Mouse (Mus musculus): ENCODE measurements around the gene Tmem234.
"Not testable (repeated sequence)": the region's sequence is repeated elsewhere in the genome, so short reads cannot be mapped to it uniquely, and the experiment has no call there.

Tmem234 gene

DNA sequence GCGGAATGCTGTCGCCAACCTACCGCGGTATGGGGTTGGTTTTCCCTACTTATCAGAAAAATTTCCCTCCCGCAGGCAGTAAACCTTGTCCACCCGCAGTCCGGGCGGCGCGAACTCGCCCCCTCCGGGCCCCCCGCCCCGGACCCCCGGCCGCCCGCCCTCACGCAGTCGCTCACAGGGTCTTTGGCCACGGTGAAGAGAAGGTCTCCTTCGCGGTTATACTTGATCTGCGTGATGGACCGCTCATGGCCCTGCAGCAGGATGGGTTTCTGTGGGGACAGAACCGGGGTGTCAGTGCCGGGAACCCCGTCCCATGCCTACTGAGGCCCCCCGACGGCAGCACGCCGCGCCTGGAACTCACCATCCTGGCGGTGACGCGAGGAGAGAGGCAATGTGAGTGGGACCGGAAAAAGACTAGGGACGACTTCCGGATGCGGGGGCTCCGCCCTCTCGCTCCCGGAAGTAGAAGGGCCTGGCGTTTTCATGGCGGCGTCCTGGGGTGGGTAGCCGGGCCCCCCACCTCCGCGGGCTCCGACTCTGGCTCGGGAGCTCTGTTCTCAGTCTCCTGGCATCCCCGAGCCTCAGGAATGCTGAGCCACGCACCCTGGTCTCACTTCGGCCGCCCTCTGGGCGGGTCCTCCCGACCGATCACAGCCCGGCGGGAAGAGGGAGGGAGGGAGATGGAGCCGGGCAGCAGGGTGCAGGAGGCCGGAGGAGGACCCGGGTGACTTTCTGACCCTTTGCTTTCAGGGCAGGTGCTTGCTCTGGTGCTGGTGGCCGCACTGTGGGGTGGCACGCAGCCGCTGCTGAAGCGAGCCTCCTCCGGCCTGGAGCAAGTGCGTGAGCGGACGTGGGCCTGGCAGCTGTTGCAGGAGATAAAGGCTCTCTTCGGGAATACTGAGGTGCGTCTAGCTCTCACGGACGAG is at the start of gene Tmem234, which contains the start of gene Eif3i:
Tmem234 (plus strand) TSS at position 436 of the 926 bp plus-strand sequence.
Eif3i (minus strand) TSS at position 416 of the 926 bp plus-strand sequence.
- DNase-seq (ENCODE audit: low spot score) = peak; percentile 79

DNA sequence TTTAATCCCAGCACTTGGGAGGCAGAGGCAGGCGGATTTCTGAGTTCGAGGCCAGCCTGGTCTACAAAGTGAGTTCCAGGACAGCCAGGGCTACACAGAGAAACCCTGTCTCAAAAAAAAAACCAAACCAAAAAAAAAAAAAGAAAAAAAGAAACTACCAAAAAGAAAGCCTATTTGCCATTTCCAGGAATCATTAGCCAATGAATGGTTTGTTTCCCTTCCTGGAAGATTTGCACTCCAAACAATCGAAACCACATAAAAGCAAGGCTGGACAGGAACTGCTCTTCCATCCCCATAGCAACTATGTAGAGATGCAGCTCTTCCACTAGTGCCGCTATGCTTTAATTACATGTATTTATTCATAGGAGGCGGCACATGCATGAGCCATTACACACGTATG is 46.0 kb upstream of the Tmem234 start:
- DNase-seq (ENCODE audit: low spot score) = not testable (repeated sequence)

DNA sequence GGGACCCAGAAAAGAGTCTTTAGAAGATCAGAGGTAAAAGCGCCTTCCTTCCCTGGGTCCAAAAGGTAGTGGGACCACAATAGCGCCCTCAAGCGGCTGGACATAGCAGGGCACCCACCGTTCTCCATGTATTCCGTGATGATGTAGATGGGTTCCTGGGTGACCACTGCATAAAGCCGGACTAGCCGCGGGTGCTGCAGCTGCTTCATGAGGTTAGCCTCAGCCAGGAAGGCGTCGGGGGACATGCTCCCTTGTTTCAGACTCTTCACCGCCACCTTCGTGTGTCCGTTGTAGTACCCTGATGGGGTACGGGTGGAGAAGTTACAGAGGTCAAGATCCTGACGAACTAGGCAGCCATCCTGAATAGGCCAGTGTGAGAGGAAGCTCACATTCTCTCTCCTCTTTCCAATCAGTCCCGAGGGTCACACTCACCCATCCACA is 45.0 kb upstream of the Tmem234 start:
- DNase-seq (ENCODE audit: low spot score) = peak; percentile 70

DNA sequence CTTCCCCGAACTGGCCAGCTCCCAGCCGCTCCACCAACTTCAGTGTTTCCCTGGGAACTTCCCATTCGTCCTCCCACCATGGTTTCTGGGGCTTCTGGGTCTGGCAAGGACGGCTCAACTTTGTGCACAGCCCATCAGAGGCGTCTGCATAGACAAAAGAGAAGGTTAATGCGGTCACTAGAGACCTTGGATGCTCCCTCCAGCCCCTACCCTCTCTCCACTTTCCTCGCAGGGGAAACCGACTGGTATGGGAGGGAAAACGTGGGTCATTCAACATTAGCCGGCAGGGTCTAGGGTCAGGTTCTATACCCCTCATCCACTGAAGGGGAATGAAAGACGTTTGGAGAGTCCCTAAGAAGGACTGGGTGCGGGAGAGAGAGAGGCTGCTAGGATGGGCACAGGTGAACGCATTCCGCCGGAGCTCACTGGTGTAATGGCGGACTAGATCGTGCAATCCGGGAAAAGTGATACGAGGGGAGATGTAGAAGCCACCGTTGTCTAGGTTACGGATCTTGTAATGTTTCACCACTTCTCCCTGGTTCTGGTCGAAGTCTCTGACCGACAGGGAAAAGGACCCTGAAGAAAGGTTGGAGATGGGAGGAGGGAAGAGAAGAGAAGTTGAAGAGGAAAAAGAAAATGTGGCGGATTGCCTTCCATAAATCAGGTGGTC is 44.5 kb upstream of the Tmem234 start:
- no peak for DNase-seq (ENCODE audit: low spot score)

DNA sequence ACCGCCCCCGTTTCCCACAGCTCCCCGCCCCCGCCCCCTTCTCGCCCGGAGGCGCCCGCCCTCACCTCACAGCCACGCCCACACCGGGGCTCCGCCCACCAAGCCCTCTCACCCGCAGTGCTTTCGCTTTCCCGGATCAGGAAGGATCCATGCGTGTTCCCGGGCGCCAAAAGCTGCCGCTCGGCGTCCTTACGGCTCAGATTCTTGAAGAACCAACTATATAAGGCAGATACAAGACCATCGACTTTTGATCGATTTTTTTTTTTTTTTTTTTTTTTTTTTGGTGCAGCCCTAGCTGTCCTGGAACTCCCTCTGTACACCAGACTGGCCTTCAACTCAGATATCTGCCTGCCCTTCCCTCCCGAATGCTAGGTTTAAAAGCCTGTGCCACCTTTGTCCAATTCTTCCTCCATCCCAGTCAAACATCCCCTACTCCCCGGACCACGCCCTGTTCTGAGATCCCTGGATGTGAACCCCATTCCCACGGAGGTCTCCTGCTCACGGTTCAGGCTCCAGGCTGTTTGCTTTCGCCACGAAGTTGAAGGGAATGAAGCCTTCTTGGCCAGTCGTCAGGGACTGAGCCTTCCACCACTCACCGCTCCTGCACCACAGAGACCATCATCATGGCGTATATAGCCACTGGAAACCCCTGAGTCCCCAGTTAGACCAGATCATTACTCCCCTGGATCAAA is 43.8 kb upstream of the Tmem234 start:
- DNase-seq (ENCODE audit: low spot score) = peak; percentile 87

DNA sequence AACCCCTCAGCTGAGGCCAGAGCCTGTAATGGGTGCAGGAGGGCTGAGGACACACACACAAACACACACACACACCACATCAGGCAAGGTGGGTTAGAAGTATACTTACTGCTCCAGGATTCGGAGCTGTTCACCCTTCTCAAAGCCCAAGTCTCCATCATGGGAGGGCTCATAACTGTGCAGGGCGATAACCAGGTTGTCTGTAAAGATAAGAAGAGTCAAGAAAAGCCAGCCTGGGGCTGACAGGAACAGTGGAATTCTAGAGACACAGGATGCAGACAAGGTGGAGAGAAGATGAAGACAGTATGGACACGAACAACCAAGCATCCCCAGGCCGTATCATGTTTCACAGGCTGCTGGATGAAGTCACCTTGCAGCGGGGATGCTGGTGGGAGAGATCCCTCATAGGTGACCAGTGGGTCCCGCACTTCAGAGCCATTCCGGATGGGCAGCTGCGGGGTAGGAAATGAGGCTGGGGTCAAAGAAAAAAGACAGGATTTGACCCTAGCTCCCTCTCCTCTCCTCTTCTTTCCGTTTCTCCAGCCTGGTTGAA is 43.1 kb upstream of the Tmem234 start:
- DNase-seq (ENCODE audit: low spot score) = peak; percentile 90

DNA sequence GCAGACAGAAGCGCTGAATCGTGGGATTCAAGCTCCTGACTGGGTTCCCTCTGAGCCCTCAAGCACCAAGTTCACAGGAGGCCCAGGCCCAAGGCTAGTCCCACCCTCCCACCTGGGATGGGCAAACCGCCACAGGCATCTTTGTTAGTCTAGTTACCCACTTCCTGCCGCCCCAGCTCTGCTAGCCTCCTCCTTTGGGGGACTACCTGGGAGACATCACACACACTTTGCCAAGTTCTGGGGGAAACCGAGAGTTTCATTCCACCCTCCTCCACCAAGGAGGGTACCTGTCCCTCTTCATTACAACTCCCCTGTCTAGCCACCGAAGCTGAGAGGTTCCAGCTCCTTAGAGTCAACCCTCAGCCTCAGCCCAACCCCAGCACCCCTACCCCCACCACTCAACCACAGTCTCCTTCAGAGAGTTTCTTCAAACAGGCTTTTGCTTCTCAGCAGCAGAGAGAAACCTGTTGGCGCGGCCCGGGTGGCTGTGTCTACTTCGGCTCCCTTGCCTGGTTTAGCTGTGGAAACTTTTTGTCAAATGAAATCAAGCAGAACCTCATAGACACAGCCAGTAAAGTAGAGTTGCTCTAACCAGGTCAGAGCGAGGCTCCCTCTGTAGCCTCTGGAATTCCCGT is 42.0 kb upstream of the Tmem234 start:
- DNase-seq (ENCODE audit: low spot score) = no peak

DNA sequence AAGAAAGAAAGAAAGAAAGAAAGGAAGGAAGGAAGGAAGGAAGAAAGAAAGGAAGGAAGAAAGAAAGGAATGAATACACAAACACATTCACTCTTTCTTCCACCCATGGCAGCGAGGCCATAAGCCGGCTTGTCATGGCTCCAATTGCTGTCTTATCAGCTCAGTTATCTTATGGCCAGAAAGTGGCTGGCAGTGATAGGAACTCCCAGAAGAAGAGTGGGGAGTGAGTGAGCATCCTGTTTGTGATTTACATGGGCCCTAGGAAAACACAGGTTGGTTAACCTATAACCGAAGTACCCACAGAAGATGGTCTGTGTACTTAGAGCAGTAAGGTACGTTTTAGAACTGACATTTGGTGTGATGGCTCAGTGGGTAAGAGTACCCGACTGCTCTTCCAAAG is 39.3 kb upstream of the Tmem234 start:
- DNase-seq (ENCODE audit: low spot score) = no peak

DNA sequence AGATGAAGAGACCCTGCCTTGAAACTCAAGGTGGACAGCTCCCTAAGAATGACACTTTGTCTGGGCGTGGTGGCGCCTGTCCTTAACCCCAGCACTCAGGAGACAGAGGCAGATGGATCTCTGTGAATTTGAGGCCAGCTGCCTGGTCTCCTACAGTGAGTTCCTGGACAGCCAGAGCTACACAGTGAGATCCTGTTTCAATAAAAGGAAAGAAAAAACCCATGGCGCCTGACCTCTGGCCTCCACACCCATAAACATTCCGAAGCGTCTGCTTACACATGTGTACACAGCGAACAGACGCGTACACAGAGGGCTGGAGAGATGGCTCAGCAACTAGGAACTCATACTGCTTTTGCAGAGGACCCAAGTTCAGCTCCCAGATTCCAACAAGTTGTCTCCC is 36.8 kb upstream of the Tmem234 start:
- DNase-seq (ENCODE audit: low spot score) = no peak

DNA sequence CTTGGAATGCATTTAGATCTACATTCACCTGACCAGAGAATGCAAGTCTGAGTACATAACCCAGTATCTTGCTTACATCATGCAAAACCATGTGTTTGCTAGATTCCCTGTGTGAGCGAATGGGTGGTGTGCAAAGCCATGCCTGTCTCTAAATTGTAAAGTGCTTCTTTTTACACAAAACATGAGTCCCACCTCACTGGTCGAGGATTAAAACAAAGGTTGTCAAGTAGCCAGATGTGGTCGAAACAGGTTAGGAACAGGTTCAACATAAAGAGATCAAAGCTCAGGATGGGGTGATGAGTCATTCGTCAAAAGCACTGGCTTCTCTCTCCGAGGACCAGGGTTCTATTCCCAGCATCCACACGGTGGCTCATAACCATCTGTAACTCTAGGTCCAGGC is 35.3 kb upstream of the Tmem234 start:
- DNase-seq (ENCODE audit: low spot score) = no peak

DNA sequence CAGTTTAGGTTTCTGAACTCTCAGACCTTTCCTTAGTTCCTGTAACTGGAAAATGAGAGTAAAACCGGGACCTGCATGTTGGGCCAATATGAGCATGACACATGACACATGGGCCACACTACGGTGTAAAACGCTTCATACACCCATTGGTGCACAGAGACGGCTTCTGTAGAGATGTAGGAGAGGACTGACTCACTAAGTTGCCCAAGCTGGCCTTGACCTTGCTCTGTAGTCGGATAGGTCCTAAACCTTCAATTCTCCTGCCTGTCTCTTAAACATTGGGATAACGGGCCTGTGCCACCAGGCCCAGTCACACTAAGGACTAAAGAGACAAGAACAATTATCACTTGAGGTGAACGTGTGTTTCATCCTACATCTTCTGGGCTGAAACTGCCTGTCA is 32.1 kb upstream of the Tmem234 start:
- no peak for DNase-seq (ENCODE audit: low spot score)

DNA sequence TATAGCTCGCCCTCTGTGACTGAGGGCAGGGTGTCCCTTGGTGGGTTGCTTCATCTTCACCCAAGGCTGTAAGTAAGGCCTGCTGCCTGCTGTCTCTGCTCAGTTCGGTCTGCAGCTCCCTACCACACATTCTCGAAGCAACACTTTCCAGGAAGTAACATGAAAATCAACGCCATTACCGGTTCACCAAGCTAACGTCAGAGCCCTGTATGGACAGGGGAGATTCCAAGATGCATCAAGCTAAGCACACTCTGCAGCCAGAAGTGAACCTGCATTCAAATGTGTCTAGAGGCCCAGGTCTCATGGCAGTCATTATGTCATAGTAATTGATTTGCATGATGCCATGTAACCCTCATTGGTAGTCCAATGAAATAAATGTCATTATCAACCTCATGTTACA is 30.4 kb upstream of the Tmem234 start:
- DNase-seq (ENCODE audit: low spot score) = no peak

DNA sequence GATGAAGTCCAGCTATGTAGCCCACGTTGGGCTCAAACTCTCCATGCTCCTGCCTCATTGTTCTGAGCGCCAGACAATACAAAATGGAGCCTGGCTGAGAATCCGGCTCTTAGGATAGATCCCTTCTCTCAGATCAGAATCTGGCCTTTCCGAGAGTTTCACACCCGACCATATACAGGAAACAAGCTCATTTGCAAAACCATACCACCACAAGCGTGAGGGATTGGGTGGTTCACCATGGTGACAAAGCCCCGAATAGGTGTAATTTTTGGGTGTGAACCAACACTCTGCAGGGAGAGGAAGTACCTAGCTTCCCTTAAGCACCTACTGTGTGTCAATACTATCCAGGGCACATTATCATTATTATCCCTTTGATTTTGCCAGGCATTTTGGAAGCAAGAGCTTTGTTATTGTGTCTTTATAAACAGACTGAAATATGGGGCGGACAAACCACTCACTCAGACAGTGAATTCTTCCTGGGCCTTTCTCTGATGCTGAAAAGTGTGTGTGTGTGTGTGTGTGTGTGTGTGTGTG is 28.9 kb upstream of the Tmem234 start:
- no peak for DNase-seq (ENCODE audit: low spot score)

DNA sequence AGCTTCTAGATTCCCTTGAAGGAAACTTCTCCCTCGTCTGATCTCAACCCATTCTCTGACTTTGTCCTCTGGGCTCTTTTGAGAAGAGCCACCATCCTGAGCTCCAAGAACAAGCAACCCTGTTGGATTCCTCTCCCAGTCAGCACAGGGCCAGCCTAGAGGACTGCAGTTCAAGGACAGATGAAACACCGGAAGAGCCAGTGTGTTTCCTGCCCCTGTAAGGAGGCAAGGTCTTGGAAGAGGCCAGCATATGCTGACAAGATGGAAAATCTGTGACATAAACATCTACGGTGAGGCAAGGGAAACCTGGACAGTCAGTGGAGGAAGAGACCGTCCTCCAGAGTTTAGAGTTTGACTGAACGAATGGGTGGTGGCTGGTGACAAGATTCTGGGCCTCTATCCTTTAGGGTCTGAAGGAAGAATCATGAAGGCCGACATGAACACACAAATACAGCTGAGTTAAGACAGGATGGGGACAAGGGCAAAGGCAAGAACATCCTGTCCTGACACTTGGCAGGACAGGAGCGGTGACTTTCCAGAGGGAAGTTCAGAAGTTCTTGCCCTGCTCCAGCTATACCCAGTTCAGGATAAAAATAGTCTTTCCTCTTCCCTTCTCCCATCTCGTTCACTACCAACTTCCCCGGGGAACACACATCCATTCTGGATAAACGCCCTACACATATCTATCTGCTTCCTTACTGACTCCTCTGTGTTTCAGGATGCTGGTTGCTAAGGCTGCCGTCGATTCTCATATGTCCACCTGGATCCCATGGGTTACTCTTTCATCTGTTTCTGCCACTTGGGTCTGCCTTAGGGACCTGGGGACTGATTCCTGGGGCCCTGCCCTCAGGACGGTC is 28.0 kb upstream of the Tmem234 start:
- DNase-seq (ENCODE audit: low spot score) = no peak

DNA sequence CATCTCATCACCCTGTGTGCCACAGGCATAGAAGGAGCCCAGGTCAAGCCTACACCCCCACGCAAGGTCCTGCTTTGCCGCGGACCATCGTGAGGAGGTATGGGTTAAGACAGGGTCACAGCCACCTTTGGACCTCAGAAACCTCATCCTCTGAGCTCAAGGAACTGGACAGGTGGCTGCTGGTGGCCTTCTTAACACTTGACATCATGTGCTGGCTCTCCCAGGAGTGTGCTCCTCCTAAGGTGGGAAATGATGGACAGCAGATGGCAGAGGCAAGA is 27.4 kb upstream of the Tmem234 start:
- DNase-seq (ENCODE audit: low spot score) = no peak

DNA sequence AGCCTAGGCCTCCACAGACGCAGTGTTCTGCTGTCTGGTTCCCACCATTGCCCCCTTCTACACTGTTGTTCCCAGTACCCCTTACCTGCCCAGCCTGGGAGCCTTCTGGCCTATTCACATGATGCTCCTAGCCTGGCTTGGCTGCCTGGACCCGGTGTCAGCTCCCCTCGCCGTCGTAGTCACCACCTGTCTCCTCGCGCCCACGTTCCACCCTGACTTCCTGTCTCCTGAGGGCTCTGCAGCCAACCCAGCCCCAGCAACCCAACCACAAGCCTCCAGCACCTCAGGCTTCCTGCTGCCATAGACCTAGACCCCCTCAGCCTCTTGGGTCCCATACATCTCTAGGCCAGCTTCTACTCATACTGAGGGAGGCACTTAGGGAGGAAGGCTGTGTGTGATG is 27.0 kb upstream of the Tmem234 start, which contains the start of gene Lck:
Lck (minus strand) TSS at position 212 of the 400 bp plus-strand sequence.
- DNase-seq (ENCODE audit: low spot score) = no peak

DNA sequence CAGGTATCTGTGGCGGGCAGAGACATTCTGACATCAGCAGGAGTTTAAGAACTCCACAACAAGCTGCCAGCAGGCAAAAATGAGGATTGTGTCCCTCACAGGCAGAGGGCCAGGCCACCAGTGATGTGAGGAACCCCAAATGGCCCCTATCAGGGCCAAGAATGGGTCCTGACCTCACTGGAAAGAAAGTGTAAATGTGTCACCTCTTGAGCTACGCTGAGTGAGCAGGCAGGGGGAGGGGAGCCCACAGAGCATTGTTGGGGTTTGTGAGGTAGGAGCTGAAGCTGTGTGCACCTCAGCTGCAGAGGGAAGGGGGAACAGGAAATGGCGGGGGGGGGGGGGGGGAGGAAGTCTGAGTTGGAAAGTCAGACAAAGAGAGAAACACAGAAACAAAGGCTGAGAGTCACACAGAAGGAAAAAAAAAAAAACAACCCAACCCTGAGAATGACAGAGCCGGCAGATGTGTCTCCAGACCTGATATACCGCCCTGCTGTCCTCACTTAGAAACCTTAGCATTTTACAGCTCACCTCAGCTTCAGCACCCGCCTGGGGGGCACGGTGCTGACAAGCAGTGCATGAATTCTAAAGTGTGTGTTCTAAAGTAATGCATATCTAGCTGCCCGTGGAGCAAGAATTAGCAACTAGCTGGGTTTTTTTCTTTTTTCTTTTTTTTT is 25.2 kb upstream of the Tmem234 start:
- DNase-seq (ENCODE audit: low spot score) = no peak

DNA sequence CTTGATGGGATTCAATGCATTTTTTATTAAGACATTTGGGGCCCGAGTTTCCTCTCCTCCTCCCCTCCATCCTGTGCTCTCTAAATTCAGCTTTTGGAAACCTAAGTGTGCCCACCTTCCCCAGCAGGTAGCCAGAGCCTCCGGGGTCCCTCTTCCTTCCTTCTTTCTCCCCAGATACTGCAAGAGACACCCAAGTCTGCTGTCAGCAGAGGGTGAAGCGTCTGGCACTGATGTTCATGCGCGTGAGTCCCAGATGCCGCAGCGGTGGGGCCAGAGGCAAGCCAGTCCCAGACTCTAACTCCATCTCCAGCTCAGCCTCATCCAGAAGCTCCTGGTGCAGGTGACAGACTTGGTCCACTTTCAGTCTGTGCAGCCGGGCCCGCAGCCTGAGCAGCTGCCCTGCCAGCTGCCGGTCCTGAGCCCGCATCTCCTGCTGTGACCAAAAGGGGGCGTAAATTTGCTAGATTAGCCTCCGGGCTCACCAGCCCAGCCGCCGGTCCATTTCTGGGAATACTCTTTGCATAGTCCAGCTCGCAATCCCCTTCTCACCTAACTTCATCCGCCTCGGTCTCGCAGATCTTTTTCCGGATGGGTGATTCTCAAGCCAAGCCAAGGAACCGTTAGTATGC is 23.5 kb upstream of the Tmem234 start:
- no peak for DNase-seq (ENCODE audit: low spot score)

DNA sequence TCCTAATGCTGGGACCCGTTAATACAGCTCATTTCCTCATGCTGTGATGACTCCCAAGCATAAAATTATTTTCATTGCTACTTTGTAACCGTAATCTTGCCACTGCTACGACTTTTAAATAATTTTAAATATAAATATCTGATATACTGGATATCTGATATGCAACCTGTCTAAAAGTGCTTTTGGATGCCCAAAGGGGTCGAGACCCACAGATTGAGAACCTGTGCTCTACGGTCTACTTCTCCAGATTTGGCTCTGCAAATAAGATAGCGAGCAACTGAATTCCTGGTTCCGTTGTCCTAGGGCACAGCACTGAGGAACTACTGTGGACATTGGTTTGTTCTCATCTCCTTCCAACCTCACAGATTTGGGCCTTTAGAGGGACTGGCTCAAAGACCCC is 22.8 kb upstream of the Tmem234 start:
- DNase-seq (ENCODE audit: low spot score) = no peak

DNA sequence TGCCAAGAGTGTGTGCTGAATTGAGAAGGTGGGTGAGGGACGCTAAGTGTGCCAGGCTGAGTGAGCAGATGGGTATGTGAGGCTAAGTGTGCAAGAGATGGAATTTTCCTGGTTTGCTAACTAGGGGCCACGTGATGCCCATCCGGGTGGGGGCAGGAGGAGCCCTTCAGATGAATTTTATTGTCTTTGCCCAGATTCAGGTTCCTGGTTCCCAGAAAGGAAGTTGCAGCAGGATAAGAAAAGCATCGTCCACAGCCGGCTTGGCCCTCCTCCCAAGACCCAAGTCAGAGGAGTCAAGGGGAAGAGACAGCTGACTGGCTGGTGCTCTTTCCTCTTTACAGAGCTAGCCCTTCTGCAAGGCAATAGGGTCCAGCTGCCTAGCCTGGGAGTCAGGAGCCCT is 22.0 kb upstream of the Tmem234 start, which contains the start of gene Fam167b:
Fam167b (minus strand) TSS at position 84 of the 400 bp plus-strand sequence.
- DNase-seq (ENCODE audit: low spot score) = no peak

Measured in c-Kit-positive CD71-positive TER-119-positive erythroid progenitor cells, embryonic 14.5 days (primary cell).